Mouse (Mus musculus) midbrain, embryonic 11.5 days (tissue): Measurements from ENCODE around the gene Msl1. TPM values are rescaled to one million over a fixed set of nuclear protein-coding genes. Genes with fewer than 3 reads are reported as not detected.

Source experiments
- ATAC-seq: fragments of 200-750 bp; cut with Nextera tagmentation; 2 replicates; pipeline ENCODE4 v1.8.0; 2017; ENCODE audit warnings: moderate TSS enrichment, moderate library complexity; ENCODE audit not compliant: low FRiP score
- DNase-seq: peaks from one replicate; pipeline ENCODE4 v3.0.0; 2015; ENCODE audit warnings: low spot score; ENCODE audit errors: missing footprints
- H3K27ac ChIP-seq: fragments of 300-500 bp; sonication (generic); 2 replicates; pipeline ENCODE4 v1.5.1; 2014; ENCODE audit warnings: low read depth, low read length
- H3K27me3 ChIP-seq: fragments of 300-500 bp; sonication (generic); 2 replicates; pipeline ENCODE4 v1.6.1; 2014; ENCODE audit warnings: mild to moderate bottlenecking, low read length, moderate library complexity, mixed read lengths; ENCODE audit not compliant: control insufficient read depth, insufficient read depth
- H3K36me3 ChIP-seq: fragments of 300-500 bp; sonication (generic); 2 replicates; pipeline ENCODE4 v1.6.1; 2014; ENCODE audit warnings: mild to moderate bottlenecking, low read length, moderate library complexity, mixed read lengths; ENCODE audit not compliant: control insufficient read depth, insufficient read depth
- H3K4me1 ChIP-seq: fragments of 300-500 bp; sonication (generic); 2 replicates; pipeline ENCODE4 v1.6.1; 2014; ENCODE audit warnings: low read length; ENCODE audit not compliant: control insufficient read depth, insufficient read depth
- H3K4me2 ChIP-seq: fragments of 300-500 bp; sonication (generic); 2 replicates; pipeline ENCODE4 v1.6.1; 2014; ENCODE audit warnings: mild to moderate bottlenecking, moderate library complexity
- H3K4me3 ChIP-seq: fragments of 300-500 bp; sonication (generic); 2 replicates; pipeline ENCODE4 v1.5.1; 2014; ENCODE audit warnings: low read depth, low read length
- H3K9ac ChIP-seq: fragments of 300-500 bp; sonication (generic); 2 replicates; pipeline ENCODE4 v1.6.1; 2014; ENCODE audit warnings: low read length
- H3K9me3 ChIP-seq: fragments of 300-500 bp; sonication (generic); 2 replicates; pipeline ENCODE4 v1.6.1; 2016; ENCODE audit warnings: low read length; ENCODE audit not compliant: control insufficient read depth
- WGBS: fragments of 180-500 bp; shearing (Covaris S2); extraction: QIAGEN DNeasy Blood & Tissue Kit; methylation state at CpG from one replicate; pipeline ENCODE4 v1.1.7; 2014; 5-methylcytosine and 5-hydroxymethylcytosine counted together
- polyA plus RNA-seq: library from polyadenylated mRNA; unstranded; fragments of >200 nt; fragmentation: Nextera tagmentation; extraction: Ambion mirVana; gene quantifications from 2 replicates; pipeline ENCODE4 v1.2.1, GENCODE M21; 2014

The Msl1 gene
- polyA plus RNA-seq, 1 experiment from 2014 or later, result 24.0 TPM

- WGBS, result 63% methylated on average over 17 of the region's 17 CpGs
Measured at GRCm38 (mm10) chr11:98762756-98763501, 32.4 kb upstream of the Msl1 start.

DNA sequence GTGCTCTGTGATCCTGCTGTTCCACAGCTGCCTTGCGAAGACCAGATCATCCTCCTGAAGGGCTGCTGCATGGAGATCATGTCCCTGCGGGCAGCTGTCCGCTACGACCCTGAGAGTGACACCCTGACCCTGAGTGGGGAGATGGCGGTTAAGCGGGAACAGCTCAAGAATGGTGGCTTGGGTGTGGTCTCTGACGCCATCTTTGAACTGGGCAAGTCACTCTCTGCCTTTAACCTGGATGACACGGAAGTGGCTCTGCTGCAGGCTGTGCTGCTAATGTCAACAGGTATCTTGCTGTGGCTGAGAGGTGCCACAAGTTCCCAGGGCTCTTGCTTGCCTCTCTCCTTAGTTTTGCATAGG lies 31.8 kb upstream of the Msl1 start:
- Histone ChIP-seq H3K27me3 (no peaks in the 10 kb centered on the region), H3K9me3 (no peaks in the 10 kb centered on the region), H3K27ac (no peak overlapping the region), H3K4me2 (no peak overlapping the region), H3K4me1 (peaks cover 27% of the 10 kb centered on the region), H3K4me3 (no peak overlapping the region), H3K9ac (no peak overlapping the region), H3K36me3 (peaks cover 4% of the 10 kb centered on the region)
- DNase-seq (no peak), ATAC-seq (no peak)
- 84% methylated on average over 8 of the region's 8 CpGs for WGBS

More at GRCm38 (mm10) chr11:98762756-98763501, 32.4 kb upstream of the Msl1 start:
- H3K4me2 ChIP-seq, result no peak overlapping the region
- H3K4me3 ChIP-seq, result no peak overlapping the region
- H3K36me3 ChIP-seq, result peaks cover 4% of the 10 kb centered on the region
- no peaks in the 10 kb centered on the region for H3K27me3 ChIP-seq
- no peak for ATAC-seq
- peaks cover 21% of the 10 kb centered on the region for H3K4me1 ChIP-seq
- H3K9me3 ChIP-seq, result no peaks in the 10 kb centered on the region
- no peak overlapping the region for H3K9ac ChIP-seq
- no peak overlapping the region for H3K27ac ChIP-seq
- peak; percentile 87 for DNase-seq

DNA sequence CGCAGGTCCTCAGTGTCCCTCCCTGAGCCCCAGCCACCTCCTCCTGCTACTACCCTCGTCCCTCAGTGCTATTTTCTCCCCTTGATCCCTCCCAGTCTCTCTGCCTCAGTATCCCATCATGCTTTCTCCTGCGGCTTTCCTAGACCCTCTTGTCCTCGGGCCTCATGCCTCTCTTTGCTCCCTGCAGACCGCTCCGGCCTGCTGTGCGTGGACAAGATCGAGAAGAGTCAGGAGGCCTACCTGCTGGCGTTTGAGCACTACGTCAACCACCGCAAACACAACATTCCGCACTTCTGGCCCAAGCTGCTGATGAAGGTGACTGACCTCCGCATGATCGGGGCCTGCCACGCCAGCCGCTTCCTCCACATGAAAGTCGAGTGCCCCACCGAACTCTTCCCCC lies 31.2 kb upstream of the Msl1 start:
- Histone ChIP-seq H3K9ac (no peak overlapping the region), H3K9me3 (no peaks in the 10 kb centered on the region), H3K36me3 (peaks cover 4% of the 10 kb centered on the region), H3K27ac (no peak overlapping the region), H3K27me3 (no peaks in the 10 kb centered on the region), H3K4me2 (no peak overlapping the region), H3K4me1 (peaks cover 28% of the 10 kb centered on the region), H3K4me3 (no peak overlapping the region)
- 84% methylated on average over 18 of the region's 18 CpGs for WGBS
- ATAC-seq (no peak), DNase-seq (no peak)

GRCm38 (mm10) chr11:98764746-98765145 lies 30.6 kb upstream of the Msl1 start:
- H3K27me3 ChIP-seq, result no peaks in the 10 kb centered on the region
- no peak for ATAC-seq
- H3K27ac ChIP-seq, result no peak overlapping the region
- H3K36me3 ChIP-seq, result peaks cover 4% of the 10 kb centered on the region
- H3K4me3 ChIP-seq, result no peak overlapping the region
- no peak for DNase-seq
- no peak overlapping the region for H3K4me2 ChIP-seq
- peaks cover 28% of the 10 kb centered on the region for H3K4me1 ChIP-seq
- H3K9me3 ChIP-seq, result no peaks in the 10 kb centered on the region
- no peak overlapping the region for H3K9ac ChIP-seq

DNA sequence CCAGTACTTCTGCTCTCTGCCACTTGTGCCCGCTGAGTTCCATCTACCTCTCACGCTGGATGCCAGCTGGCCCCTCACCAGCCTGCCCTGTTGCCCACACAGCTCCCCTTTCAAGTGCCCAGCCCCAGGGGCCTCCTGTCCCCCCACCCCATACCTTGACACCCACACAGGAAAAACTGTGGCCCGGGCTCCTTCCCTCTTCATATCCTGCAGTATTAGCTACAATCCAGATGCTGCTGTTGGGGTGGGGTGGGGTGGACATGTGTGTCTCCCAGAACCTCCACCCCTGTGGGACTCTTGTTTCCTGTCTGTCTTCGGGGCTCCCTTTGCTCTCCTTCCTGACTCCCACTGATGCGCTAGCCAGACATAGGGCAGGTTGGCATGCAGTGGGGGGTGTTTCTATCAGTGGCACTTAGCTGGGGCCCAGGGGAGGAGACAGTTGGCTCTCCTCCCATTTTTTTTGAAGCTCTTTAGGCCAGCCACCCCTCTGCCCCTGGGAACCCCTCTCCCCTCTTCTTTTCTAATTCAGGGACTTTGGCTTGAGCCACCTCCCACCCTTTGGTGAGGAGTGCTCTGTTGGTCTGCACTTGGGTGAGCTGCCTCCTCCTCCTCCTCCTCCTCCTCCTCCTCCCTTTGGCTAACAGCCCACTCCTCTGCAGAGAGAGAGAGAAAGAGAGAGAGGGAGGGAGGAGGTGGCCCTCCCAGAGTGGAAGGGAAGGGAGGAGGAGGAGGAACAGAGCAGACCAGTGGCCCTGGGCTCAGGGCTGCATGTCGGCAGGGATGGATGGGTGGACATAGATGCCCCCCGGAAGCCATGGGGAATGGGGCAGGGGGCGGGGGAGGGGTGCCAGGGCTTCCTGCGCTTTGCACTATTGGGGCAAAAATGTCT lies 29.7 kb upstream of the Msl1 start:
- H3K27me3 ChIP-seq, result no peaks in the 10 kb centered on the region
- ATAC-seq (no peak), DNase-seq (no peak)
- H3K4me2 ChIP-seq, result no peak overlapping the region
- H3K4me3 ChIP-seq, result no peak overlapping the region
- H3K27ac ChIP-seq, result peak overlapping the region; percentile 25; the same call in 1 of the 2 replicates
- H3K9me3 ChIP-seq, result no peaks in the 10 kb centered on the region
- H3K9ac ChIP-seq, result no peak overlapping the region
- peaks cover 28% of the 10 kb centered on the region for H3K4me1 ChIP-seq
- peaks cover 4% of the 10 kb centered on the region for H3K36me3 ChIP-seq
- WGBS, result 65% methylated on average over 8 of the region's 9 CpGs

DNA sequence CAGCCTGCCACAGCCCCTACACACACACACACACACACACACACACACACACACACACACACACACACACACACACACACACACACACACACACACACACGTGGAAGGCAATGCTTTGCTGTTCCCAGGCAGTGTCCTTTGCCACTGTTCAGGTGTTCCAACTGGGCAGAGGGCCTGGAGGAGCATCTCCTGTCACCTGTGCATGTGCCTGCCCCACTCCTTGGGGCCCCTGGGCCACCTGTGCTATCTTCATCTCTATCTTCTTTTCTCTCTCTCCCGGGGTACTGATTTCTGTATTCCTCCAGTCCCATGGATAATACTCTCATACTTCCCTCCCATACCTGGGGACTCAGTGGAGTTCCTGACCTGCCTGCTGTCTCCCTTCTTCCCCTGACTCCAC lies 29.0 kb upstream of the Msl1 start:
- Histone ChIP-seq H3K36me3 (peaks cover 4% of the 10 kb centered on the region), H3K4me1 (peaks cover 28% of the 10 kb centered on the region), H3K27ac (no peak overlapping the region), H3K9ac (no peak overlapping the region; the same call in 1 of the 2 replicates), H3K4me2 (no peak overlapping the region), H3K4me3 (no peak overlapping the region), H3K9me3 (no peaks in the 10 kb centered on the region), H3K27me3 (no peaks in the 10 kb centered on the region)
- peak; percentile 82 for DNase-seq
- ATAC-seq, result no peak; the same call in 1 of the 2 replicates
- WGBS, result 50% methylated on average over 2 of the region's 2 CpGs

DNA sequence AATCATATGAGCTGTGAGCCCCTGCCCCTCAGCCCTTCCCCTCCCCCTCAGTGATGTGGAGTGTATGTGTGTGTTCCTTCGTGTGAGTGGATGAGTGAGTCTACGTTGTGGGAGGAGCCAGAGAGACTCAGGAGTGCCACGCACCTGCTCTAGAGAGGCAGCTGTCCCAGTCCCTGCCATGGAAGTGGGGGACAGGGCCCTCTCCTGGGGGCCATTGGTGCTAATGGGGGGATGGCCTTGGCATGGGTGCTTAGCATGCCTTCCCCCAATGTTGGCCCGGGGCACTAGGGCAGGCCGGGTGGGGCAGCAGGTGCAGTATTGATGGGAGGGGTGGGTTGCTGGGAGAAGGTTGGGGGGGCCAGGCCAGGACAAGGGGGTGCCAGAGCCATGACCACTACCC lies 28.5 kb upstream of the Msl1 start:
- peaks cover 4% of the 10 kb centered on the region for H3K36me3 ChIP-seq
- H3K4me2 ChIP-seq, result no peak overlapping the region
- WGBS, result 57% methylated on average over 5 of the region's 5 CpGs

DNA sequence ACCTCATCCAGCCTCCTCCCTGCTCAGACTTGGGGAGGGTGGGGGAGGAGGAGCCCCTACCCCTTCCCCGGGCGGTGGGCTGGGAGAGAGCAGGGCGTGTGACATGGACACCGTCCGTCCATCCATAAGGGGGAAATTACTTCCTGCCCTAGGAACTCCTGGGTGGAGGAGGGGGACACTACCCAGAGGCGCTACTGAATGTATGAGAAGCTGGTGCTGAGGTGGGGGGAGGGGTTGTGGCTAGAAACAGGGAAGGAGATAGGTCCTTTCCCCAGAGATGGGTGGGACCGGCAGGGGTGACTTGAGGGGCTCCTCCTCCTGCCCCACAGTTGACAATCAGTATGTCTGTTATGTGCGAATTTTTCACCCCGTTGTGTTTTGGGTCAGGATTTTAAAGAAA lies 28.0 kb upstream of the Msl1 start:
- H3K27me3 ChIP-seq, result no peaks in the 10 kb centered on the region
- DNase-seq, result peak; percentile 92
- no peak overlapping the region for H3K4me2 ChIP-seq
- H3K4me3 ChIP-seq, result no peak overlapping the region
- ATAC-seq, result peak; percentile 75
- peak overlapping the region; percentile 17; the same call in 1 of the 2 replicates for H3K9ac ChIP-seq
- H3K27ac ChIP-seq, result no peak overlapping the region; the same call in 1 of the 2 replicates
- H3K36me3 ChIP-seq, result peaks cover 4% of the 10 kb centered on the region
- H3K4me1 ChIP-seq, result peaks cover 28% of the 10 kb centered on the region
- no peaks in the 10 kb centered on the region for H3K9me3 ChIP-seq
- 23% methylated on average over 9 of the region's 9 CpGs for WGBS

More for the DNA sequence above, 28.5 kb upstream of the Msl1 start:
- H3K9ac ChIP-seq, result peak overlapping the region; percentile 17
- H3K4me1 ChIP-seq, result peaks cover 28% of the 10 kb centered on the region
- no peak overlapping the region for H3K27ac ChIP-seq
- ATAC-seq, result peak; percentile 39
- no peaks in the 10 kb centered on the region for H3K27me3 ChIP-seq
- no peaks in the 10 kb centered on the region for H3K9me3 ChIP-seq
- no peak overlapping the region for H3K4me3 ChIP-seq
- no peak for DNase-seq

- Histone ChIP-seq H3K27ac (peak overlapping the region; percentile 83), H3K27me3 (no peaks in the 10 kb centered on the region), H3K4me3 (peak overlapping the region; percentile 26; the same call in 1 of the 2 replicates), H3K9ac (peak overlapping the region; percentile 54; the same call in 1 of the 2 replicates), H3K4me1 (peaks cover 28% of the 10 kb centered on the region), H3K9me3 (no peaks in the 10 kb centered on the region), H3K36me3 (peaks cover 4% of the 10 kb centered on the region), H3K4me2 (peak overlapping the region; percentile 49)
- 0 out of 2 replicates have a peak, but pooled peaks have one; percentile 9 for ATAC-seq
- 19% methylated on average over 4 of the region's 4 CpGs for WGBS
- no peak for DNase-seq
Measured at GRCm38 (mm10) chr11:98767713-98768112, 27.6 kb upstream of the Msl1 start.
